Mouse (Mus musculus) embryonic facial prominence, embryonic 12.5 days (tissue): ENCODE data around the gene Chd1l. TPM values are rescaled to one million over a fixed set of nuclear protein-coding genes. Genes with fewer than 3 reads are reported as not detected.

Experiments used
- ATAC-seq: fragments of 200-750 bp; cut with Nextera tagmentation; 2 replicates; pipeline ENCODE4 v1.8.0; 2017; ENCODE audit not compliant: insufficient number of reproducible peaks, insufficient read depth, low FRiP score, low TSS enrichment
- H3K27ac ChIP-seq: fragments of 300-500 bp; sonication (generic); 2 replicates; pipeline ENCODE4 v1.5.1; 2016; ENCODE audit warnings: mild to moderate bottlenecking
- H3K27me3 ChIP-seq: fragments of 300-500 bp; sonication (generic); 2 replicates; pipeline ENCODE4 v1.6.1; 2016; ENCODE audit warnings: mild to moderate bottlenecking, moderate library complexity
- H3K36me3 ChIP-seq: fragments of 300-500 bp; sonication (generic); 2 replicates; pipeline ENCODE4 v1.6.1; 2016; ENCODE audit warnings: mild to moderate bottlenecking
- H3K4me1 ChIP-seq: fragments of 300-500 bp; sonication (generic); 2 replicates; pipeline ENCODE4 v1.6.1; 2016
- H3K4me2 ChIP-seq: fragments of 300-500 bp; sonication (generic); replicated peaks from 2 replicates; pipeline ENCODE4 v1.6.1; 2016; ENCODE audit warnings: mild to moderate bottlenecking, moderate library complexity
- H3K4me3 ChIP-seq: fragments of 300-500 bp; sonication (generic); 2 replicates; pipeline ENCODE4 v1.5.1; 2016; ENCODE audit warnings: mild to moderate bottlenecking
- H3K9ac ChIP-seq: fragments of 300-500 bp; sonication (generic); 2 replicates; pipeline ENCODE4 v1.6.1; 2016; ENCODE audit warnings: mild to moderate bottlenecking, moderate library complexity
- H3K9me3 ChIP-seq: fragments of 300-500 bp; sonication (generic); 2 replicates; pipeline ENCODE4 v1.6.1; 2016; ENCODE audit warnings: mild to moderate bottlenecking, moderate library complexity
- WGBS: fragments of 180-500 bp; shearing (Covaris S2); methylation state at CpG from one replicate; pipeline ENCODE4 v1.1.7; 2016; 5-methylcytosine and 5-hydroxymethylcytosine counted together
- polyA plus RNA-seq: library from polyadenylated mRNA; unstranded; fragments of >200 nt; fragmentation: Nextera tagmentation; extraction: Ambion mirVana; gene quantifications from 2 replicates; pipeline ENCODE4 v1.2.1, GENCODE M21; 2016

The Chd1l gene
- polyA plus RNA-seq, 1 experiment from 2014 or later = 20.1 TPM

DNA sequence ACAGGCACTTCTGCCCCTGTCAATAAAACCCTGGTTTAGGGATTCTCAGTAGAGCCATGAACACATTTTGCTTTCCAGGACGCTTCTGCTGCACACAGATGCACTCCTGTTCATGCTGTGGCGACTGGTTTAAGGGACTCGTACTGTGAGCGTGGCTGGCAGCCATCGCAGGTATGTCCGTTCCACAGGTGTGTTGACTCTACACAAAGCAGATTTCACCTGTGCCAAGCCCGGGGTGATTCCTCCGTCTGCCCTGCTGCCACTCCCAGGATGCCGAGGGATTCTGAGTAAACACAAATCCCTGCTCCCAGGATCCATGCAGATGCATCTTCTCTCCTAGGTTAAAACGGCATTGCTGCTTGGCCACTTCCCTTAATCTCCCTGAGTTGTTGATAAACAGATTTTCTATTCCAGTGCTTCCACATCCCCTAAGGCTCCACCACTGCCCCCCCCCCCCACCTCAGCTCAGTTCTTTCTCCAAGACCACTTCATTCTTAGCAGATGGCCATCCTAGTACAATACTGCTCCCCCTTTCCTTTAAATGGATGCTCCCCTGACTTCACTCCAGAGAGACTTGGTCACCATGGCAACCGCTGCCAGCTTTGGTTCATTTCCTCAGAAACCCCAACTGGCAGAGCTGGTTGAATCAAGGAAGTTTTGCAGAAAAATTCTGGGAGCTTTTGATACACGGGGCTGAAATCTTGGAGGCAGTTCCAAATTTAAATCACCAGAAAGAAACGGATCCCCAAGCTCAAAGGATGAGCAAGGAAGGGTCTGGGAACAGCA, 87.9 kb downstream of the Chd1l start:
- Histone ChIP-seq H3K4me3 (no peak overlapping the region), H3K9me3 (peaks cover 14% of the 10 kb centered on the region; the same call in 1 of the 2 replicates), H3K4me2 (no peak overlapping the region), H3K27me3 (no peaks in the 10 kb centered on the region; the same call in 1 of the 2 replicates), H3K27ac (no peak overlapping the region), H3K4me1 (no peaks in the 10 kb centered on the region), H3K36me3 (no peaks in the 10 kb centered on the region), H3K9ac (no peak overlapping the region)
- WGBS = 71% methylated on average over 13 of the region's 13 CpGs
- ATAC-seq = no peak

DNA sequence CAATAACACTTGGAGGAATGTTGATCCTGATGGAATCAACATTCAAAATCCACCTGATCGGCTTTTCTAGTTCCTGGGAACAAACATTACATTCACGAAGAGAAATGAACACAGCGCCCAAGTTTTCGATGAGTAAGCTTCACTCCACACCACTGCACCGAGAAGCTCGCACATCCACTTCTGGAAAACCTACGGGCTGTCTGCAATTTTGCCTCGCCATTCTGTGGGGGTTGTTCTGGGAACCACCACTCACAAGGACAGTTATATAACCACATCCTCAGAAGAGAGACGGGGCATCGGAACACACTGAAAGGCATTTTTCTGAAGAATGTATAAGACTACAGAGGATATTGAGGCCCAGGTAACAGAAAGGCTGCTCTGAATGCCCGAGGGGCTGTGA, 90.1 kb downstream of the Chd1l start:
- no peaks in the 10 kb centered on the region for H3K4me1 ChIP-seq
- no peak overlapping the region for H3K4me3 ChIP-seq
- no peaks in the 10 kb centered on the region; the same call in 1 of the 2 replicates for H3K27me3 ChIP-seq
- no peak for ATAC-seq
- no peak overlapping the region for H3K9ac ChIP-seq
- peaks cover 14% of the 10 kb centered on the region; the same call in 1 of the 2 replicates for H3K9me3 ChIP-seq
- 92% methylated on average over 11 of the region's 11 CpGs for WGBS
- H3K4me2 ChIP-seq = no peak overlapping the region
- H3K27ac ChIP-seq = no peak overlapping the region
- no peaks in the 10 kb centered on the region for H3K36me3 ChIP-seq

DNA sequence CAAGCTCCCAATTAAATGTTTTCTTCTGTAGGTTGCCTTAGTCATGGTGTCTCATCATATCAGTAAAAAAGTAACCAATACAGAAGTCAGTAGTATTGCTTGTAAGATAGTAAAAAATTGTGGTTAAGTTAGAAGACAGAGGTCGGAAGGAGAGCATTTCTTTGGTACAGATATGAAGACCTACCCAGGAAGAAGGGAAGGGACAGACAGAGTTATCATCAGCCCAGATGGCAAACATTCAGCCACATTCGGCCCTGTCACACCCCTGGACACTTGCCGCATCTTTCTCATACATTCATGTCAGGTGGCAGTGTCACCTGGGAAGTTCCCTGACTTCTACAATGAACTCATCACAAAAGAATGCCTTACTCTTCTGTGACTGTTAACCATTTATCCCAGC, 97.7 kb downstream of the Chd1l start:
- H3K9ac ChIP-seq = no peak overlapping the region
- H3K27me3 ChIP-seq = no peaks in the 10 kb centered on the region
- no peak overlapping the region for H3K4me2 ChIP-seq
- no peak overlapping the region for H3K4me3 ChIP-seq
- H3K4me1 ChIP-seq = no peaks in the 10 kb centered on the region
- H3K9me3 ChIP-seq = no peaks in the 10 kb centered on the region
- no peak overlapping the region for H3K27ac ChIP-seq
- 89% methylated on average over 3 of the region's 3 CpGs for WGBS
- ATAC-seq = no peak
- H3K36me3 ChIP-seq = no peaks in the 10 kb centered on the region

Other genes with a start within 250 kb of the Chd1l start
- gene Olfr1402, start 188.2 kb downstream of the Chd1l start, polyA plus RNA-seq = not detected in 2 replicates
- gene Fmo5, start 18.6 kb upstream of the Chd1l start, polyA plus RNA-seq = 1.3 and 1.5 TPM in 2 replicates
- gene Prkab2, start 48.0 kb upstream of the Chd1l start, polyA plus RNA-seq = 9.6 and 10.8 TPM in 2 replicates
- not detected in 2 replicates for gene Gm17651, start 64.5 kb upstream of the Chd1l start, polyA plus RNA-seq